Mouse (Mus musculus) intestine, postnatal 0 days (tissue): Measurements from ENCODE around the gene Ddit4. TPM values are rescaled to one million over a fixed set of nuclear protein-coding genes. Genes with fewer than 3 reads are reported as not detected.

ENCODE experiments used
- ATAC-seq: fragments of 200-750 bp; cut with Nextera tagmentation; 2 replicates; pipeline ENCODE4 v1.8.0; 2017; ENCODE audit warnings: mild to moderate bottlenecking, moderate TSS enrichment, moderate library complexity
- H3K27ac ChIP-seq: fragments of 300-500 bp; sonication (generic); 2 replicates; pipeline ENCODE4 v1.5.1; 2014; ENCODE audit warnings: mild to moderate bottlenecking, low read depth, low read length, moderate library complexity
- H3K27me3 ChIP-seq: fragments of 300-500 bp; sonication (generic); replicated peaks from 2 replicates; pipeline ENCODE4 v1.6.1; 2014; ENCODE audit warnings: low read length, mixed read lengths; ENCODE audit not compliant: control insufficient read depth, insufficient read depth
- H3K36me3 ChIP-seq: fragments of 300-500 bp; sonication (generic); 2 replicates; pipeline ENCODE4 v1.6.1; 2014; ENCODE audit warnings: mild to moderate bottlenecking, moderate library complexity; ENCODE audit not compliant: control insufficient read depth, insufficient read depth
- H3K4me1 ChIP-seq: fragments of 300-500 bp; sonication (generic); replicated peaks from 2 replicates; pipeline ENCODE4 v1.6.1; 2014; ENCODE audit warnings: antibody characterized with exemption, low read length, mixed read lengths; ENCODE audit not compliant: control insufficient read depth, insufficient read depth
- H3K4me2 ChIP-seq: fragments of 300-500 bp; sonication (generic); replicated peaks from 2 replicates; pipeline ENCODE4 v1.6.1; 2014; ENCODE audit warnings: low read depth, mild to moderate bottlenecking, moderate library complexity
- H3K4me3 ChIP-seq: fragments of 300-500 bp; sonication (generic); 2 replicates; pipeline ENCODE4 v1.5.1; 2014; ENCODE audit warnings: low read depth, low read length
- H3K9ac ChIP-seq: fragments of 300-500 bp; sonication (generic); 2 replicates; pipeline ENCODE4 v1.6.1; 2014; ENCODE audit warnings: mild to moderate bottlenecking, low read depth, low read length
- H3K9me3 ChIP-seq: fragments of 300-500 bp; sonication (generic); 2 replicates; pipeline ENCODE4 v1.6.1; 2016; ENCODE audit warnings: mixed run types; ENCODE audit not compliant: control insufficient read depth
- CTCF ChIP-seq: sonication (generic); IDR thresholded peaks from 2 replicates; pipeline ENCODE4 v1.5.1; 2016; ENCODE audit warnings: low read depth, mild to moderate bottlenecking, control low read depth, antibody characterized with exemption, moderate library complexity
- WGBS: fragments of 180-500 bp; shearing (Covaris S2); extraction: QIAGEN DNeasy Blood & Tissue Kit; methylation state at CpG from one replicate; pipeline ENCODE4 v1.1.7; 2014; 5-methylcytosine and 5-hydroxymethylcytosine counted together
- polyA plus RNA-seq: library from polyadenylated mRNA; unstranded; fragments of >200 nt; fragmentation: Nextera tagmentation; extraction: Ambion mirVana; gene quantifications from 2 replicates; pipeline ENCODE4 v1.2.1, GENCODE M21; 2015

The Ddit4 gene
- polyA plus RNA-seq, 1 experiment from 2014 or later, result 17.8 TPM

- H3K27me3 ChIP-seq, result no peaks in the 10 kb centered on the region
- no peaks in the 10 kb centered on the region for H3K9me3 ChIP-seq
- ATAC-seq, result no peak
- H3K9ac ChIP-seq, result no peak overlapping the region
- H3K27ac ChIP-seq, result no peak overlapping the region
- TF ChIP-seq CTCF, result no peak
- no peak overlapping the region for H3K4me3 ChIP-seq
- 79% methylated on average over 1 of the region's 1 CpGs for WGBS
- H3K36me3 ChIP-seq, result no peaks in the 10 kb centered on the region
- no peak overlapping the region for H3K4me2 ChIP-seq
- 0 out of 2 replicates have a peak, but pooled peaks cover 5% of the 10 kb centered on the region for H3K4me1 ChIP-seq
These were observed 12.6 kb downstream of the Ddit4 start for GRCm38 (mm10) chr10:59939081-59939480.

GRCm38 (mm10) chr10:59938662-59939061, 13.0 kb downstream of the Ddit4 start:
- no peak overlapping the region for H3K4me2 ChIP-seq
- 0 out of 2 replicates have a peak, but pooled peaks cover 5% of the 10 kb centered on the region for H3K4me1 ChIP-seq
- H3K9ac ChIP-seq, result no peak overlapping the region
- no peak for ATAC-seq
- H3K36me3 ChIP-seq, result no peaks in the 10 kb centered on the region
- 59% methylated on average over 5 of the region's 5 CpGs for WGBS
- no peak for TF ChIP-seq CTCF
- no peak overlapping the region for H3K27ac ChIP-seq
- no peaks in the 10 kb centered on the region for H3K27me3 ChIP-seq
- no peak overlapping the region for H3K4me3 ChIP-seq
- no peaks in the 10 kb centered on the region for H3K9me3 ChIP-seq

- H3K36me3 ChIP-seq, result no peaks in the 10 kb centered on the region
- ATAC-seq, result no peak
- no peak overlapping the region for H3K9ac ChIP-seq
- H3K4me2 ChIP-seq, result no peak overlapping the region
- no peak for TF ChIP-seq CTCF
- no peak overlapping the region for H3K27ac ChIP-seq
- no peaks in the 10 kb centered on the region for H3K9me3 ChIP-seq
- H3K4me3 ChIP-seq, result no peak overlapping the region
- 52% methylated on average over 8 of the region's 8 CpGs for WGBS
- H3K27me3 ChIP-seq, result no peaks in the 10 kb centered on the region
- no peaks in the 10 kb centered on the region for H3K4me1 ChIP-seq
These were observed 15.4 kb downstream of the Ddit4 start for GRCm38 (mm10) chr10:59936058-59936856.

GRCm38 (mm10) chr10:59934039-59934438, 17.6 kb downstream of the Ddit4 start:
- ATAC-seq, result no peak
- Histone ChIP-seq H3K9me3 (no peaks in the 10 kb centered on the region), H3K36me3 (no peaks in the 10 kb centered on the region), H3K9ac (no peak overlapping the region), H3K27ac (no peak overlapping the region), H3K4me2 (no peak overlapping the region), H3K4me3 (no peak overlapping the region), H3K4me1 (no peaks in the 10 kb centered on the region), H3K27me3 (no peaks in the 10 kb centered on the region)
- WGBS, result 68% methylated on average over 3 of the region's 3 CpGs
- TF ChIP-seq CTCF, result no peak

GRCm38 (mm10) chr10:59932521-59932920, 19.1 kb downstream of the Ddit4 start:
- H3K27ac ChIP-seq, result no peak overlapping the region
- H3K27me3 ChIP-seq, result no peaks in the 10 kb centered on the region
- H3K9ac ChIP-seq, result no peak overlapping the region
- WGBS, result 73% methylated on average over 6 of the region's 6 CpGs
- H3K4me3 ChIP-seq, result no peak overlapping the region
- H3K4me1 ChIP-seq, result no peaks in the 10 kb centered on the region
- no peaks in the 10 kb centered on the region for H3K36me3 ChIP-seq
- no peaks in the 10 kb centered on the region for H3K9me3 ChIP-seq
- no peak for ATAC-seq
- no peak overlapping the region for H3K4me2 ChIP-seq
- TF ChIP-seq CTCF, result no peak

GRCm38 (mm10) chr10:59930996-59931395, 20.6 kb downstream of the Ddit4 start:
- ATAC-seq, result no peak
- Histone ChIP-seq H3K4me3 (no peak overlapping the region), H3K9me3 (no peaks in the 10 kb centered on the region), H3K4me2 (no peak overlapping the region), H3K4me1 (no peaks in the 10 kb centered on the region), H3K27ac (no peak overlapping the region), H3K27me3 (no peaks in the 10 kb centered on the region), H3K9ac (no peak overlapping the region), H3K36me3 (no peaks in the 10 kb centered on the region)
- no peak for TF ChIP-seq CTCF
- 41% methylated on average over 10 of the region's 10 CpGs for WGBS

GRCm38 (mm10) chr10:59929205-59929604, 22.4 kb downstream of the Ddit4 start:
- H3K4me2 ChIP-seq, result no peak overlapping the region
- H3K36me3 ChIP-seq, result no peaks in the 10 kb centered on the region
- ATAC-seq, result no peak
- no peaks in the 10 kb centered on the region for H3K9me3 ChIP-seq
- no peaks in the 10 kb centered on the region for H3K4me1 ChIP-seq
- no peaks in the 10 kb centered on the region for H3K27me3 ChIP-seq
- H3K27ac ChIP-seq, result no peak overlapping the region
- no peak overlapping the region for H3K4me3 ChIP-seq
- WGBS, result 69% methylated on average over 7 of the region's 7 CpGs
- H3K9ac ChIP-seq, result no peak overlapping the region
- no peak for TF ChIP-seq CTCF
